Mouse (Mus musculus): Measurements from ENCODE around the gene Nthl1. TPM values are rescaled to one million over a fixed set of nuclear protein-coding genes. Genes with fewer than 3 reads are reported as not detected.

The Nthl1 gene
- total RNA-seq, 1 experiment, result 39.4 TPM

DNA sequence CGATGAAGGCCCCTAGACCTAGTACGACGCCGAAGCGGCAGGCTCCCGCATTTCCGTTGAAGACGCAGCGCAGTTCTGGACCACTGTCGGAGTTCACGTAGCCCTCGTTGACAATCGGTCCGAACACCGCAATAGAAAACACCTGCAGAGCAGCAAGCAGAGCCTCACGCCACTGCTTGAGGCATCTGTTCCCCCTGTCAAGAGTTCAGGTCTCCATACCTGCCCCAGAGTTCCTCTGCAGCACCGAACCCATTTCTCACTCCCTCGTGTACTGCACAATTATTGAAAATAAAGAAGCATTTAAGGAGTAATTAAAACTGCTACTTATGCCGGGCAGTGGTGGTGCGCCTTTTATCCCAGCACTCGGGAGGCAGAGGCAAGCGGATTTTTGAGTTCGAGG lies 55.1 kb downstream of the Nthl1 start:
- peak overlapping the region; percentile 15 to 16; a peak in 2 of 4 replicates for H3K4me3 ChIP-seq (ENCODE audit: insufficient read depth in 1 of 2, low read depth in 1 of 2, low read length in 2 of 2, poor library complexity in 1 of 2, severe bottlenecking in 1 of 2)
- no peak for TF ChIP-seq MAFK (IDR thresholded peaks at IDR 0.05; ENCODE audit: insufficient read depth, low read depth, low read length)
- no peak for TF ChIP-seq ZNF384 (IDR thresholded peaks at IDR 0.05; ENCODE audit: low read depth, low read length)
- TF ChIP-seq CHD2 (IDR thresholded peaks at IDR 0.05; ENCODE audit: low read depth, low read length), result no peak
- no peak for TF ChIP-seq ZC3H11A (IDR thresholded peaks at IDR 0.05; ENCODE audit: borderline replicate concordance, low read depth, low read length)
- no peak for TF ChIP-seq HCFC1 (IDR thresholded peaks at IDR 0.05; ENCODE audit: borderline replicate concordance, insufficient read depth, low read length)
- DNase-seq (ENCODE audit: low read depth, low spot score), result no peak
- H3K4me1 ChIP-seq (ENCODE audit: control insufficient read depth in 2 of 2, insufficient read depth in 2 of 2, low read length in 2 of 2, poor library complexity in 1 of 2), result peaks cover 7 to 11% of the 10 kb centered on the region in 2 experiments
- H3K36me3 ChIP-seq (ENCODE audit: control insufficient read depth, insufficient read depth, low read length, poor library complexity, severe bottlenecking), result peaks cover 1% of the 10 kb centered on the region
- no peak overlapping the region for H3K9ac ChIP-seq (ENCODE audit: insufficient read depth, low read depth, low read length, poor library complexity, severe bottlenecking)
- in situ Hi-C loops (cut with MboI; ENCODE audit: low sequenced_read_pairs in 2 of 2, unreplicated experiment in 2 of 2), result no loop called here
- no peaks in the 10 kb centered on the region for H3K9me3 ChIP-seq (ENCODE audit: control insufficient read depth, insufficient read depth, low read depth, low read length)
- no peak overlapping the region for H3K27ac ChIP-seq (ENCODE audit: insufficient read depth, low read depth, low read length, poor library complexity, severe bottlenecking)

Other genes with a start within 250 kb of the Nthl1 start
- 107 and 138 TPM in 2 replicates for gene Rnps1, start 218.1 kb upstream of the Nthl1 start, total RNA-seq (2012; rRNA removed)
- 38.0 and 42.9 TPM in 2 replicates for gene Eci1, start 206.0 kb upstream of the Nthl1 start, total RNA-seq (2012; rRNA removed)
- gene Dnase1l2, start 189.6 kb upstream of the Nthl1 start, total RNA-seq (2012; rRNA removed), result 1.2 and 1.8 TPM in 2 replicates
- 23.4 and 38.2 TPM in 2 replicates for gene E4f1, start 162.4 kb upstream of the Nthl1 start, total RNA-seq (2012; rRNA removed)
- 12.8 and 16.6 TPM in 2 replicates for gene Pgp, start 162.3 kb upstream of the Nthl1 start, total RNA-seq (2012; rRNA removed)
- gene Bricd5, start 158.8 kb upstream of the Nthl1 start, total RNA-seq (2012; rRNA removed), result 1.2 and 1.4 TPM in 2 replicates
- gene Mlst8, start 153.6 kb upstream of the Nthl1 start, total RNA-seq (2012; rRNA removed), result 24.2 and 32.8 TPM in 2 replicates
- 1.8 and 2.0 TPM in 2 replicates for gene Caskin1, start 144.1 kb upstream of the Nthl1 start, total RNA-seq (2012; rRNA removed)
- 149 and 228 TPM in 2 replicates for gene Traf7, start 104.7 kb upstream of the Nthl1 start, total RNA-seq (2012; rRNA removed)
- 2.8 and 7.4 TPM in 2 replicates for gene Rab26, start 98.5 kb upstream of the Nthl1 start, total RNA-seq (2012; rRNA removed)
- 27.8 and 35.9 TPM in 2 replicates for gene Pkd1, start 82.8 kb upstream of the Nthl1 start, total RNA-seq (2012; rRNA removed)
- gene Tsc2, start 50 bp upstream of the Nthl1 start, total RNA-seq (2012; rRNA removed), result 93.0 and 118 TPM in 2 replicates
- gene Slc9a3r2, start 17.6 kb downstream of the Nthl1 start, total RNA-seq (2012; rRNA removed), result 11.4 and 22.7 TPM in 2 replicates
- gene Npw, start 25.8 kb downstream of the Nthl1 start, total RNA-seq (2012; rRNA removed), result 3.0 and 6.0 TPM in 2 replicates
- gene Zfp598, start 37.0 kb downstream of the Nthl1 start, total RNA-seq (2012; rRNA removed), result 39.7 and 55.9 TPM in 2 replicates
- gene Syngr3, start 57.3 kb downstream of the Nthl1 start, total RNA-seq (2012; rRNA removed), result 4.1 and 13.1 TPM in 2 replicates
- 61.8 and 63.4 TPM in 2 replicates for gene Gfer, start 63.5 kb downstream of the Nthl1 start, total RNA-seq (2012; rRNA removed)
- gene Noxo1, start 63.6 kb downstream of the Nthl1 start, total RNA-seq (2012; rRNA removed), result 2.9 and 7.5 TPM in 2 replicates
- gene Tbl3, start 75.0 kb downstream of the Nthl1 start, total RNA-seq (2012; rRNA removed), result 108 and 119 TPM in 2 replicates
- 0.71 and 0.95 TPM in 2 replicates for gene Rnf151, start 85.4 kb downstream of the Nthl1 start, total RNA-seq (2012; rRNA removed)
- 3,495 and 3,661 TPM in 2 replicates for gene Rps2, start 85.4 kb downstream of the Nthl1 start, total RNA-seq (2012; rRNA removed)
- gene Ndufb10, start 91.8 kb downstream of the Nthl1 start, total RNA-seq (2012; rRNA removed), result 147 and 191 TPM in 2 replicates
- gene Rpl3l, start 95.1 kb downstream of the Nthl1 start, total RNA-seq (2012; rRNA removed), result 0.16 and 0.67 TPM in 2 replicates
- 23.5 and 30.2 TPM in 2 replicates for gene Msrb1, start 104.0 kb downstream of the Nthl1 start, total RNA-seq (2012; rRNA removed)
- 1.6 and 2.3 TPM in 2 replicates for gene Hs3st6, start 120.3 kb downstream of the Nthl1 start, total RNA-seq (2012; rRNA removed)
- gene Meiob, start 171.6 kb downstream of the Nthl1 start, total RNA-seq (2012; rRNA removed), result 0.13 and 0.42 TPM in 2 replicates
- gene Hagh, start 207.5 kb downstream of the Nthl1 start, total RNA-seq (2012; rRNA removed), result 37.3 and 40.5 TPM in 2 replicates
- 9.7 and 9.8 TPM in 2 replicates for gene Fahd1, start 217.7 kb downstream of the Nthl1 start, total RNA-seq (2012; rRNA removed)
- gene Igfals, start 233.3 kb downstream of the Nthl1 start, total RNA-seq (2012; rRNA removed), result 2.5 and 5.8 TPM in 2 replicates

Data from ES-E14 (cell line).